Mouse (Mus musculus): ENCODE data around the gene Tmem8b.

The Tmem8b gene

GRCm38 (mm10) chr4:43656339-43657109 is 12.2 kb upstream of the Tmem8b start, which contains the start of gene Hint2:
Gene Hint2 (minus strand): TSS chr4:43656466.
- peak; percentile 97 for DNase-seq (ENCODE audit: low spot score)

- DNase-seq (ENCODE audit: low spot score), result no peak
These were observed 11.6 kb upstream of the Tmem8b start for GRCm38 (mm10) chr4:43657146-43657545.

- DNase-seq (ENCODE audit: low spot score), result peak; percentile 63
These were observed 2.4 kb upstream of the Tmem8b start for GRCm38 (mm10) chr4:43666412-43666811.

- peak; percentile 74 for DNase-seq (ENCODE audit: low spot score)
These were observed 640 bp downstream of the Tmem8b start for GRCm38 (mm10) chr4:43669428-43669794.

- peak; percentile 98 for DNase-seq (ENCODE audit: low spot score)
These were observed 3.3 kb downstream of the Tmem8b start for GRCm38 (mm10) chr4:43672070-43672469.

GRCm38 (mm10) chr4:43673703-43674102 is 4.9 kb downstream of the Tmem8b start:
- no peak for DNase-seq (ENCODE audit: low spot score)

- DNase-seq (ENCODE audit: low spot score), result no peak
These were observed 6.2 kb downstream of the Tmem8b start for GRCm38 (mm10) chr4:43674974-43675373.

- no peak for DNase-seq (ENCODE audit: low spot score)
These were observed 6.8 kb downstream of the Tmem8b start for GRCm38 (mm10) chr4:43675608-43676007.

GRCm38 (mm10) chr4:43678541-43678940 is 9.8 kb downstream of the Tmem8b start:
- no peak for DNase-seq (ENCODE audit: low spot score)

GRCm38 (mm10) chr4:43679416-43680043 is 10.8 kb downstream of the Tmem8b start:
- no peak for DNase-seq (ENCODE audit: low spot score)

- no peak for DNase-seq (ENCODE audit: low spot score)
These were observed 21.2 kb downstream of the Tmem8b start for GRCm38 (mm10) chr4:43690021-43690420.

- DNase-seq (ENCODE audit: low spot score), result no peak
These were observed 22.3 kb downstream of the Tmem8b start for GRCm38 (mm10) chr4:43691026-43691425.

- no peak for DNase-seq (ENCODE audit: low spot score)
These were observed 25.1 kb downstream of the Tmem8b start for GRCm38 (mm10) chr4:43693806-43694241.

GRCm38 (mm10) chr4:43694439-43695248 is 25.9 kb downstream of the Tmem8b start:
- DNase-seq (ENCODE audit: low spot score), result no peak

GRCm38 (mm10) chr4:43695249-43695671 is 26.5 kb downstream of the Tmem8b start:
- DNase-seq (ENCODE audit: low spot score), result no peak

- DNase-seq (ENCODE audit: low spot score), result no peak
These were observed 27.8 kb downstream of the Tmem8b start for GRCm38 (mm10) chr4:43696561-43696960.

- DNase-seq (ENCODE audit: low spot score), result no peak
These were observed 31.9 kb downstream of the Tmem8b start, which contains the start of gene Olfr70 for GRCm38 (mm10) chr4:43700707-43701106. Gene Olfr70 (minus strand): TSS chr4:43700807.

GRCm38 (mm10) chr4:43703439-43703838 is 34.7 kb downstream of the Tmem8b start:
- DNase-seq (ENCODE audit: low spot score), result no peak

GRCm38 (mm10) chr4:43703851-43704250 is 35.1 kb downstream of the Tmem8b start:
- no peak for DNase-seq (ENCODE audit: low spot score)

- DNase-seq (ENCODE audit: low spot score), result no peak
These were observed 37.2 kb downstream of the Tmem8b start for GRCm38 (mm10) chr4:43705991-43706390.

GRCm38 (mm10) chr4:43709869-43710268 is 41.1 kb downstream of the Tmem8b start, which contains the start of gene Olfr71:
Gene Olfr71 (minus strand): TSS chr4:43710255.
- DNase-seq (ENCODE audit: low spot score), result no peak

- peak; percentile 83 for DNase-seq (ENCODE audit: low spot score)
These were observed 43.0 kb downstream of the Tmem8b start for GRCm38 (mm10) chr4:43711821-43712220.
